23 mouse cellular contexts compared by ENCODE assay signal in genomic region chr19:44582103-44582502, GRCm38 (mm10). TPM values are rescaled to one million over a fixed set of nuclear protein-coding genes. Genes with fewer than 3 reads are reported as not detected.
DNase-seq lines count a peak whose midpoint lies in the region; ATAC-seq and TF ChIP-seq lines count a peak whose summit lies in the region.
"Had no signal": no experiment of that assay in that cellular context is flagged by ENCODE, and none has a peak within 500 bp of the region (broad histone marks: within the 10 kb centered on the region; RNA-seq: fewer than 3 reads in every experiment).

No protein-coding gene starts in this region.

- in situ Hi-C loops in CH12.LX (cut with MboI; ENCODE audit: low pct_ligation_motif_present, low pct_unique_long_range_greater_than_20kb, low sequenced_read_pairs) = loop anchor here (5.0 to 25.0 kb wide), 2 partner anchors 310 to 455 kb away; partner anchors contain the start of genes Pdzd7 and Sfxn3

- no peak overlapping the region for H3K9ac ChIP-seq in embryonic facial prominence, embryonic 14.5 days (ENCODE audit: low read depth, low read length)
- no peak overlapping the region for H3K9ac ChIP-seq in kidney, embryonic 14.5 days (ENCODE audit: low read depth, low read length)
- no peak overlapping the region for H3K9ac ChIP-seq in CH12.LX (ENCODE audit: insufficient read depth, low read depth)
- H3K9ac ChIP-seq in intestine, embryonic 16.5 days (ENCODE audit: low read depth, low read length) = no peak overlapping the region
- H3K9ac ChIP-seq: liver, embryonic 15.5 days had no signal

- no peak overlapping the region for H3K4me2 ChIP-seq in embryonic facial prominence, embryonic 14.5 days (ENCODE audit: low read depth, low read length)
- no peak overlapping the region for H3K4me2 ChIP-seq in kidney, embryonic 14.5 days (replicated peaks; ENCODE audit: low read depth, low read length)
- no peak overlapping the region for H3K4me2 ChIP-seq in CH12.LX (ENCODE audit: insufficient read depth, low read depth, poor library complexity, severe bottlenecking)
- H3K4me2 ChIP-seq in intestine, embryonic 16.5 days (ENCODE audit: low read depth, low read length) = no peak overlapping the region
- H3K4me2 ChIP-seq: heart, embryonic 11.5 days; liver, embryonic 15.5 days had no signal

- ATAC-seq in embryonic facial prominence, embryonic 14.5 days (ENCODE audit: low read depth) = peak; percentile 17; the same call in 1 of the 2 replicates
- ATAC-seq in kidney, embryonic 14.5 days (ENCODE audit: low FRiP score, low TSS enrichment) = 0 out of 2 replicates have a peak, but pooled peaks have one; percentile 11
- ATAC-seq in intestine, embryonic 16.5 days = peak; percentile 7; the same call in 1 of the 2 replicates

- intact Hi-C loops in left cerebral cortex, postnatal 14 days (cut with DNase I) = loop anchor here (1.0 to 2.0 kb wide), 2 partner anchors 171 to 313 kb away; no protein-coding TSS in a partner anchor

- no peak for DNase-seq in embryonic facial prominence, embryonic 14.5 days (ENCODE audit: low spot score)
- no peak for DNase-seq in embryonic facial prominence, embryonic 10.5 days (ENCODE audit: low spot score)
- no peak for DNase-seq in kidney, postnatal 36 days
- DNase-seq in CH12.LX (ENCODE audit: extremely low read depth) = no peak
- no peak for DNase-seq in thymus, postnatal 36 days
- no peak for DNase-seq in left cerebral cortex, postnatal 14 days (ENCODE audit: low spot score in 2 of 2)

- H3K27me3 ChIP-seq in embryonic facial prominence, embryonic 14.5 days (replicated peaks; ENCODE audit: control insufficient read depth, insufficient read depth, low read length) = peaks cover 29% of the 10 kb centered on the region
- H3K27me3 ChIP-seq in embryonic facial prominence, embryonic 10.5 days (replicated peaks; ENCODE audit: low read depth, poor library complexity, severe bottlenecking) = peaks cover 44% of the 10 kb centered on the region
- 0 out of 2 replicates have a peak, but pooled peaks cover 3% of the 10 kb centered on the region for H3K27me3 ChIP-seq in kidney, embryonic 14.5 days (ENCODE audit: control insufficient read depth, insufficient read depth, low read length)
- H3K27me3 ChIP-seq in CH12.LX (replicated peaks) = peaks cover 2% of the 10 kb centered on the region
- H3K27me3 ChIP-seq in intestine, embryonic 16.5 days (replicated peaks; ENCODE audit: control insufficient read depth, insufficient read depth, low read length) = peaks cover 13% of the 10 kb centered on the region

- no peak overlapping the region for H3K4me3 ChIP-seq in embryonic facial prominence, embryonic 14.5 days (ENCODE audit: low read depth, low read length)
- H3K4me3 ChIP-seq in embryonic facial prominence, embryonic 10.5 days = no peak overlapping the region
- no peak overlapping the region for H3K4me3 ChIP-seq in kidney, embryonic 14.5 days (ENCODE audit: low read length)
- H3K4me3 ChIP-seq in CH12.LX (replicated peaks in 1 of 3; ENCODE audit: low read depth in 2 of 3, low read length in 2 of 3, poor library complexity in 1 of 3) = no peak overlapping the region
- H3K4me3 ChIP-seq in intestine, embryonic 16.5 days (ENCODE audit: low read length) = no peak overlapping the region
- H3K4me3 ChIP-seq: liver, embryonic 15.5 days had no signal

- no peak overlapping the region for H3K27ac ChIP-seq in embryonic facial prominence, embryonic 14.5 days (replicated peaks; ENCODE audit: low read depth, low read length)
- no peak overlapping the region for H3K27ac ChIP-seq in embryonic facial prominence, embryonic 10.5 days (replicated peaks)
- no peak overlapping the region for H3K27ac ChIP-seq in kidney, embryonic 14.5 days (ENCODE audit: low read depth, low read length)
- H3K27ac ChIP-seq in CH12.LX (ENCODE audit: insufficient read depth, low read depth) = no peak overlapping the region
- H3K27ac ChIP-seq in intestine, embryonic 16.5 days (ENCODE audit: low read length) = no peak overlapping the region
- H3K27ac ChIP-seq: liver, embryonic 15.5 days had no signal

- dilution Hi-C loops in CH12.LX (cut with MboI; ENCODE audit: extremely low pct_ligation_motif_present, extremely low pct_unique_long_range_greater_than_20kb, low sequenced_read_pairs) = no loop called here

- no peaks in the 10 kb centered on the region for H3K79me2 ChIP-seq in CH12.LX (replicated peaks; ENCODE audit: control insufficient read depth, extremely low read depth, insufficient read depth, poor library complexity, severe bottlenecking)

- no peaks in the 10 kb centered on the region for H3K36me3 ChIP-seq in embryonic facial prominence, embryonic 14.5 days (ENCODE audit: control insufficient read depth, insufficient read depth, low read length)
- H3K36me3 ChIP-seq in embryonic facial prominence, embryonic 10.5 days (replicated peaks) = 0 out of 2 replicates have a peak, but pooled peaks cover 5% of the 10 kb centered on the region
- no peaks in the 10 kb centered on the region for H3K36me3 ChIP-seq in kidney, embryonic 14.5 days (ENCODE audit: control insufficient read depth, insufficient read depth, low read length)
- H3K36me3 ChIP-seq in CH12.LX (replicated peaks in 1 of 2; ENCODE audit: control insufficient read depth in 1 of 2, insufficient read depth in 1 of 2, low read length in 1 of 2) = peaks cover 4 to 24% of the 10 kb centered on the region in 2 experiments
- no peaks in the 10 kb centered on the region for H3K36me3 ChIP-seq in intestine, embryonic 16.5 days (ENCODE audit: control insufficient read depth, insufficient read depth, low read length)
- H3K36me3 ChIP-seq: liver, embryonic 15.5 days had no signal

- H3K9me3 ChIP-seq in embryonic facial prominence, embryonic 14.5 days (ENCODE audit: control insufficient read depth, low read length) = no peaks in the 10 kb centered on the region
- no peaks in the 10 kb centered on the region for H3K9me3 ChIP-seq in embryonic facial prominence, embryonic 10.5 days
- no peaks in the 10 kb centered on the region for H3K9me3 ChIP-seq in kidney, embryonic 14.5 days (ENCODE audit: control insufficient read depth, low read length)
- no peaks in the 10 kb centered on the region for H3K9me3 ChIP-seq in CH12.LX (replicated peaks; ENCODE audit: low read length)
- H3K9me3 ChIP-seq in intestine, embryonic 16.5 days (ENCODE audit: control insufficient read depth, low read length) = no peaks in the 10 kb centered on the region
- H3K9me3 ChIP-seq: liver, embryonic 15.5 days had no signal

- TF ChIP-seq RAD21 in CH12.LX (IDR thresholded peaks at IDR 0.05; ENCODE audit: low read depth, low read length) = no peak

- no peak for TF ChIP-seq POLR2A in CH12.LX (IDR thresholded peaks at IDR 0.05; ENCODE audit: low read depth, low read length)

- TF ChIP-seq CTCF in CH12.LX (conservative IDR thresholded peaks at IDR 0.05 in 1 of 2, IDR thresholded peaks at IDR 0.05 in 1 of 2; ENCODE audit: low read depth in 2 of 2, low read length in 2 of 2) = no peak

- WGBS in embryonic facial prominence, embryonic 14.5 days = 77% methylated on average over 10 of the region's 10 CpGs
- WGBS in embryonic facial prominence, embryonic 10.5 days = 86% methylated on average over 10 of the region's 10 CpGs
- 80% methylated on average over 10 of the region's 10 CpGs for WGBS in kidney, embryonic 14.5 days
- 74% methylated on average over 10 of the region's 10 CpGs for WGBS in intestine, embryonic 16.5 days

- no peaks in the 10 kb centered on the region for H3K4me1 ChIP-seq in embryonic facial prominence, embryonic 14.5 days (ENCODE audit: control insufficient read depth, insufficient read depth, low read length)
- peaks cover 7% of the 10 kb centered on the region; the same call in 1 of the 2 replicates for H3K4me1 ChIP-seq in embryonic facial prominence, embryonic 10.5 days
- H3K4me1 ChIP-seq in kidney, embryonic 14.5 days (ENCODE audit: control insufficient read depth, insufficient read depth, low read length) = no peaks in the 10 kb centered on the region
- H3K4me1 ChIP-seq in CH12.LX (ENCODE audit: control insufficient read depth in 1 of 2, insufficient read depth in 2 of 2) = peaks cover 5 to 20% of the 10 kb centered on the region in 2 experiments
- H3K4me1 ChIP-seq in intestine, embryonic 16.5 days (ENCODE audit: control insufficient read depth, insufficient read depth, low read length) = no peaks in the 10 kb centered on the region
- H3K4me1 ChIP-seq: liver, embryonic 15.5 days had no signal

- no peak for TF ChIP-seq EP300 in CH12.LX (IDR thresholded peaks at IDR 0.05; ENCODE audit: low read length)

RNA-seq across cellular contexts. Expression of gene Hif1an, which starts 19.5 kb away (rescaled TPM):
- 23.6 and 23.7 TPM in 2 replicates for polyA plus RNA-seq in embryonic facial prominence, embryonic 14.5 days (2014; fragmentation: Nextera tagmentation; extraction: Ambion mirVana)
- 48.7 and 52.2 TPM in 2 replicates for polyA plus RNA-seq in embryonic facial prominence, embryonic 10.5 days (2016; fragmentation: Nextera tagmentation; extraction: Ambion mirVana)
- 20.6 and 28.0 TPM in 2 replicates for polyA plus RNA-seq in kidney, embryonic 14.5 days (2014; fragmentation: Nextera tagmentation; extraction: Ambion mirVana)
- total RNA-seq in CH12.LX (2012; rRNA removed) (12.9 and 13.5 TPM in 2 replicates), CH12.LX (2014; rRNA removed) (7.2 and 8.3 TPM in 2 replicates)
- 26.8 and 29.2 TPM in 2 replicates for polyA plus RNA-seq in CH12.LX (2012; ENCODE audit: insufficient read length, low read depth)
- 25.7 and 31.3 TPM in 2 replicates for polyA plus RNA-seq in intestine, embryonic 16.5 days (2015; fragmentation: Nextera tagmentation; extraction: Ambion mirVana)
- total RNA-seq in left cerebral cortex, postnatal 14 days (2021) = 10 to 100 TPM; 31.7 to 34.6 TPM

RNA-seq across cellular contexts. Expression of gene Ndufb8, which starts 26.9 kb away (rescaled TPM):
- 503 and 510 TPM in 2 replicates for polyA plus RNA-seq in embryonic facial prominence, embryonic 14.5 days (2014; fragmentation: Nextera tagmentation; extraction: Ambion mirVana)
- 645 and 648 TPM in 2 replicates for polyA plus RNA-seq in embryonic facial prominence, embryonic 10.5 days (2016; fragmentation: Nextera tagmentation; extraction: Ambion mirVana)
- polyA plus RNA-seq in kidney, embryonic 14.5 days (2014; fragmentation: Nextera tagmentation; extraction: Ambion mirVana) = 579 and 700 TPM in 2 replicates
- 341 and 383 TPM in 2 replicates for total RNA-seq in CH12.LX (2012; rRNA removed)
- 278 and 354 TPM in 2 replicates for total RNA-seq in CH12.LX (2014; rRNA removed)
- polyA plus RNA-seq in CH12.LX (2012; ENCODE audit: insufficient read length, low read depth) = 311 and 321 TPM in 2 replicates
- polyA plus RNA-seq in intestine, embryonic 16.5 days (2015; fragmentation: Nextera tagmentation; extraction: Ambion mirVana) = 650 and 667 TPM in 2 replicates
- 100 to 1,000 TPM; 408 to 415 TPM for total RNA-seq in left cerebral cortex, postnatal 14 days (2021)

RNA-seq across cellular contexts. Expression of gene Gm20538, which starts 29.5 kb away (rescaled TPM):
- polyA plus RNA-seq in embryonic facial prominence, embryonic 14.5 days (2014; fragmentation: Nextera tagmentation; extraction: Ambion mirVana) = not detected in 2 replicates
- polyA plus RNA-seq in embryonic facial prominence, embryonic 10.5 days (2016; fragmentation: Nextera tagmentation; extraction: Ambion mirVana) = not detected in 2 replicates
- polyA plus RNA-seq in kidney, embryonic 14.5 days (2014; fragmentation: Nextera tagmentation; extraction: Ambion mirVana) = not detected in 2 replicates
- total RNA-seq in CH12.LX (2012; rRNA removed) (1.7 TPM in 1 of 2 replicates, not detected in the other), CH12.LX (2014; rRNA removed) (not detected in 2 replicates)
- polyA plus RNA-seq in CH12.LX (2012; ENCODE audit: insufficient read length, low read depth) = not detected in 2 replicates
- polyA plus RNA-seq in intestine, embryonic 16.5 days (2015; fragmentation: Nextera tagmentation; extraction: Ambion mirVana) = not detected in 2 replicates
- total RNA-seq in left cerebral cortex, postnatal 14 days (2021) = not detected
- total RNA-seq: adrenal gland, postnatal 14 days; ES-E14; gastrocnemius, adult 18-20 months; heart, postnatal 10 days; layer of hippocampus, postnatal 25 days; left cerebral cortex, postnatal 25 days; megakaryocyte progenitor cell, adult 5-6 weeks; monocyte, adult 5-6 weeks had no signal
- polyA plus RNA-seq: brain, embryonic 14.5 days; gonadal fat pad, adult 2 months; heart, embryonic 11.5 days; limb, embryonic 14.5 days; liver, embryonic 15.5 days; spleen, adult 2 months; stomach, embryonic 14.5 days had no signal

RNA-seq across cellular contexts. Expression of gene Sec31b, which starts 36.4 kb away (rescaled TPM):
- 0.33 and 0.46 TPM in 2 replicates for polyA plus RNA-seq in embryonic facial prominence, embryonic 14.5 days (2014; fragmentation: Nextera tagmentation; extraction: Ambion mirVana)
- 0.66 and 0.97 TPM in 2 replicates for polyA plus RNA-seq in embryonic facial prominence, embryonic 10.5 days (2016; fragmentation: Nextera tagmentation; extraction: Ambion mirVana)
- 0.76 and 0.87 TPM in 2 replicates for polyA plus RNA-seq in kidney, embryonic 14.5 days (2014; fragmentation: Nextera tagmentation; extraction: Ambion mirVana)
- total RNA-seq in CH12.LX (2012; rRNA removed) = 0.17 TPM in 2 replicates
- total RNA-seq in CH12.LX (2014; rRNA removed) = 0.19 and 0.34 TPM in 2 replicates
- polyA plus RNA-seq in CH12.LX (2012; ENCODE audit: insufficient read length, low read depth) = 0.64 and 1.1 TPM in 2 replicates
- 0.24 and 0.75 TPM in 2 replicates for polyA plus RNA-seq in intestine, embryonic 16.5 days (2015; fragmentation: Nextera tagmentation; extraction: Ambion mirVana)
- under 1 TPM; 0.30 to 0.33 TPM for total RNA-seq in left cerebral cortex, postnatal 14 days (2021)
